Mouse (Mus musculus) liver, postnatal 0 days (tissue): Measurements from ENCODE around the gene Dad1. TPM values are rescaled to one million over a fixed set of nuclear protein-coding genes. Genes with fewer than 3 reads are reported as not detected.

ENCODE experiments used
- ATAC-seq: fragments of 200-750 bp; cut with Nextera tagmentation; 2 replicates; pipeline ENCODE4 v1.8.0; 2017; ENCODE audit warnings: mild to moderate bottlenecking, moderate library complexity
- DNase-seq: peaks from one replicate; pipeline ENCODE4 v3.0.0-alpha.2; 2016
- H3K27ac ChIP-seq: fragments of 300-500 bp; sonication (generic); 2 replicates; pipeline ENCODE4 v1.5.1; 2014; ENCODE audit warnings: antibody characterized with exemption, moderate library complexity, mild to moderate bottlenecking, low read depth
- H3K27me3 ChIP-seq: fragments of 300-500 bp; sonication (generic); 2 replicates; pipeline ENCODE4 v1.6.1; 2014; ENCODE audit warnings: low read length, control low read depth, mixed read lengths; ENCODE audit not compliant: insufficient read depth
- H3K36me3 ChIP-seq: fragments of 300-500 bp; sonication (generic); replicated peaks from 2 replicates; pipeline ENCODE4 v1.6.1; 2014; ENCODE audit warnings: mild to moderate bottlenecking, control low read depth, low read length, moderate library complexity, mixed read lengths; ENCODE audit not compliant: insufficient read depth
- H3K4me1 ChIP-seq: fragments of 300-500 bp; sonication (generic); 2 replicates; pipeline ENCODE4 v1.6.1; 2014; ENCODE audit warnings: antibody characterized with exemption, mild to moderate bottlenecking, control low read depth; ENCODE audit not compliant: insufficient read depth
- H3K4me2 ChIP-seq: fragments of 300-500 bp; sonication (generic); 2 replicates; pipeline ENCODE4 v1.6.1; 2014; ENCODE audit warnings: low read depth, mild to moderate bottlenecking, low read length, moderate library complexity, mixed read lengths
- H3K4me3 ChIP-seq: fragments of 300-500 bp; sonication (generic); 2 replicates; pipeline ENCODE4 v1.5.1; 2014; ENCODE audit warnings: low read depth, low read length
- H3K9ac ChIP-seq: fragments of 300-500 bp; sonication (generic); replicated peaks from 2 replicates; pipeline ENCODE4 v1.6.1; 2014; ENCODE audit warnings: mild to moderate bottlenecking, moderate library complexity
- H3K9me3 ChIP-seq: fragments of 300-500 bp; sonication (generic); 2 replicates; pipeline ENCODE4 v1.6.1; 2016; ENCODE audit warnings: mild to moderate bottlenecking, control low read depth, low read length, mixed read lengths
- CTCF ChIP-seq: sonication (generic); IDR thresholded peaks from 2 replicates; pipeline ENCODE4 v1.5.1; 2016; ENCODE audit warnings: antibody characterized with exemption, low read depth
- EP300 ChIP-seq: IDR thresholded peaks from 2 replicates; pipeline ENCODE4 v1.6.1; 2016; ENCODE audit warnings: antibody characterized with exemption, low read depth, mild to moderate bottlenecking
- WGBS: fragments of 180-500 bp; shearing (Covaris S2); extraction: QIAGEN DNeasy Blood & Tissue Kit; methylation state at CpG from one replicate; pipeline ENCODE4 v1.1.7; 2014; ENCODE audit not compliant: insufficient replicate concordance; 5-methylcytosine and 5-hydroxymethylcytosine counted together
- polyA plus RNA-seq: library from polyadenylated mRNA; unstranded; fragments of >200 nt; fragmentation: Nextera tagmentation; extraction: Ambion mirVana; gene quantifications from 2 replicates; pipeline ENCODE4 v1.2.1, GENCODE M21; 2015

The Dad1 gene
- polyA plus RNA-seq, 1 experiment from 2014 or later: 226 TPM

DNA sequence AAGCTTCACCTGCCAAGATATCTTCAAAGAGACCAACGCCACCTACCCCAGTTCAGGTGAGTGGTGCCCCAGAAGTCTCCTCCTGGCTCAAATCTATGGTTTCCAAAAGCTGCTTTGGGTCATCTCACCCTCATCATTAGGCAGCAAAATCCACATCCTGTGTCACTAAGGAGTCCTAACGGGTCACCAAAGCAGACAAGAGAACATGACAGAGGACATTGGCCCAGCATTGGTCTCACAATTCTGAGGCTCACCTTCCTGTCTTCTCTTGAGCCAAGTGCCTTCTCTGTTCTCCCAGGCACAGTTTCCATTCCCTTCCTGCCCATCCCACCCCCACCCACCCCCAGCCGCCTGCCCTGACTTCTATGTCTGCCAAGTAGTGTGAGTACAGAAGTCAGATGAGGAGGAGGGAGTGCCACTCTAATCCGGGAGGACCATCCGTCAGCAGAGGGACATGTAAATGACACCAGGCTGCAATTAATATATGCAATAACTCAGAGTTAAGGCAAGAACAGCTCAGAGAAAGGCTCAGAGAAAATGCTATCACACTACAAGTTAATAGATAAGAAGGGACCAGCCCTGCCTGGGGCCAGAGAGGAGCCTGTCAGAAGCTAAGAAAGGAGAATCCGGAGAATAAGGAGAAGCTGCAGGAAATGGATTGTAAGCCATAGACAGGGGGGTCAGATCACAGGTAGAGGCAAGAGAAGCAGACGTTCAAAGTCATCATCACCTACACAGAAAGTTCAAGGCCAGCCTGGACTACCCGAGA lies 33.0 kb downstream of the Dad1 start:
- TF ChIP-seq EP300 (no peak), CTCF (no peak)
- no peak for DNase-seq
- no peaks in the 10 kb centered on the region for H3K9me3 ChIP-seq
- H3K4me1 ChIP-seq: peaks cover 16% of the 10 kb centered on the region
- ATAC-seq: no peak
- H3K36me3 ChIP-seq: no peaks in the 10 kb centered on the region
- no peak overlapping the region for H3K27ac ChIP-seq
- H3K27me3 ChIP-seq: no peaks in the 10 kb centered on the region
- no peak overlapping the region for H3K4me3 ChIP-seq
- 60% methylated on average over 8 of the region's 8 CpGs for WGBS
- no peak overlapping the region for H3K9ac ChIP-seq
- H3K4me2 ChIP-seq: 0 out of 2 replicates have a peak overlapping the region, but pooled peaks have one; percentile 18

DNA sequence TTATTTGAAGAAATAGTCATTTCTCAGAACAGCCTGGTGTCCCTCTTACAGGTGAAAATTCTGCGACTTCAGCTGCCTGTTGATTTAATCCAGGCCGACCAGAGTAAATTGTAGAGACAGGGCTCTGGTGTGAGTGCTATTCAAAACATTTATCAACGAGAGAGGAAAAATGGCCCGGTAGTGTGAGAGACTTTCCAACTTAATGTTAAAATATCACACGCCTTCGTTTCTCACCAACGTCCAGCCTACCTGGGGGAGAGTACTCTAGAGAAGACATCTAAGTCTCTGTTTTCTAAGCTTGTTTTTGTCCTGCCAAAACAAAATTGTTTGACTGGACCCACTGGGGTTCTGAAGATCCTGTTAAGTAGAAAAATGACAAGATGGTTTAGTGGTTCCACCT lies 34.1 kb downstream of the Dad1 start:
- no peak overlapping the region for H3K27ac ChIP-seq
- DNase-seq: no peak
- H3K9me3 ChIP-seq: no peaks in the 10 kb centered on the region
- no peaks in the 10 kb centered on the region for H3K36me3 ChIP-seq
- H3K4me2 ChIP-seq: no peak overlapping the region
- H3K27me3 ChIP-seq: no peaks in the 10 kb centered on the region
- ATAC-seq: no peak
- no peak overlapping the region for H3K4me3 ChIP-seq
- H3K4me1 ChIP-seq: peaks cover 12% of the 10 kb centered on the region
- H3K9ac ChIP-seq: no peak overlapping the region
- TF ChIP-seq CTCF (no peak), EP300 (no peak)
- WGBS: 78% methylated on average over 7 of the region's 7 CpGs

DNA sequence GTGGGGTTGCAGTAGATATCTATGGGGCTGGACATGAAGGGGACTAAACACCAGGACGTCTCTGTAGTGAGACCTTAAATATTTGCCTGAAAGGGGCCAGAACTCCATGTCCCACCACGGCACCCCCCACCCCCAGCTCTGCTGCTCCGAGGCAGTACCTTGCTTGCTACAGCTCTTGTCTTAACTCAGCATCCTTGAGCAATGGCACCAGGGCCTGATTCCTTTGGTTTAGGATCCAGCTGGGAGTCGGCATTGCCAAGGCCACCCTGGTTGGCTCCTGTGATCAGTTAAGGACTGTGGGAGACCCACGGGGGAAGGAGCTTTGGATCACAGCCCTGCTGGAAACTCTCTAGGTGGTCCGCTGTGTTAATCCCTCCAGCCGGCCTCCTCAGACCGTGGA lies 34.6 kb downstream of the Dad1 start:
- DNase-seq: no peak
- TF ChIP-seq EP300 (no peak), CTCF (no peak)
- ATAC-seq: no peak
- 72% methylated on average over 8 of the region's 8 CpGs for WGBS
- H3K27me3 ChIP-seq: no peaks in the 10 kb centered on the region
- H3K27ac ChIP-seq: no peak overlapping the region
- no peak overlapping the region for H3K4me2 ChIP-seq
- no peak overlapping the region for H3K4me3 ChIP-seq
- peaks cover 11% of the 10 kb centered on the region for H3K4me1 ChIP-seq
- no peaks in the 10 kb centered on the region for H3K36me3 ChIP-seq
- H3K9me3 ChIP-seq: no peaks in the 10 kb centered on the region
- H3K9ac ChIP-seq: no peak overlapping the region

DNA sequence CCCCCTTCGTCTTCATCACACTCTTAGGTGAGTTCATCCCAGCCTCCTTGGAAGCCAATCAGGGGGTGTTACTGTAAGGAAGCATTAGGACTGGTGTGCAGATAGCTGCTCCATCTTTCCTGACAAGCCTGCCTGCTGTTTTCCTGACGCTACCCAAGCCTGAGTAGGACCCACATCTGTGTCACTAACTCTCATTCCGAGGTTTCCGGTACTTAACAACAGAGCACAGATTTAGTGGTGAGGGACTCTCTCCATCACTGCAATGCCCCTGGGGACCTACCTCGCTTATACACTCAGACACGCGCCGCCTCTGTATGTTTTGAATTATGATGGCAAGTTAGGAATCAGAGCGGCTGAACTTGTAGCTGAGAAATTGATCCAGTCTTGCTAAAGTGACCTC lies 35.2 kb downstream of the Dad1 start:
- Histone ChIP-seq H3K27ac (no peak overlapping the region), H3K9me3 (no peaks in the 10 kb centered on the region), H3K4me3 (no peak overlapping the region), H3K36me3 (no peaks in the 10 kb centered on the region), H3K27me3 (no peaks in the 10 kb centered on the region), H3K4me1 (peaks cover 11% of the 10 kb centered on the region), H3K9ac (no peak overlapping the region), H3K4me2 (no peak overlapping the region)
- TF ChIP-seq EP300 (no peak), CTCF (no peak)
- ATAC-seq (no peak), DNase-seq (no peak)
- WGBS: 63% methylated on average over 9 of the region's 9 CpGs

DNA sequence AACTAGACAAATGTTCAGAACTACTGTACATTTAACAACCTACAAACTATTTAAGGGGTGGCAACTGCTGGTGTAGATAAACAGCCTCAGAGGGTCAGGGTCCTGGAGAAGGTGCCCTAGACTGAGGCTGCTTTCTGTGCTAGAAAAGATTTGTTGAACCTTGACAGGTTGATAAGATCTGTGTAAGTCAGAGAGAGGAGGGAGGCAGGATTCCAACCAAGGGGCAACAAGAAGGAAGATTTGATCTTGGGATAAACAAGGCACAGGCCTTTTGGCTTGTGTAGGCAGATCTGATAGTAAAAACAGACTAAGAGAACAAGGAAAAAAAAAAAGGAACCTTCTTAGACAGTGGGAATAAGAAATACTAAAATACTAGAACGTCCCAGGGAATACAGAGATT lies 35.7 kb downstream of the Dad1 start:
- H3K36me3 ChIP-seq: no peaks in the 10 kb centered on the region
- H3K4me3 ChIP-seq: no peak overlapping the region
- H3K27ac ChIP-seq: no peak overlapping the region
- TF ChIP-seq CTCF (no peak), EP300 (no peak)
- no peak for DNase-seq
- no peaks in the 10 kb centered on the region for H3K9me3 ChIP-seq
- no peaks in the 10 kb centered on the region for H3K27me3 ChIP-seq
- H3K4me1 ChIP-seq: peaks cover 11% of the 10 kb centered on the region
- H3K4me2 ChIP-seq: no peak overlapping the region
- H3K9ac ChIP-seq: no peak overlapping the region
- no peak for ATAC-seq
- 57% methylated on average over 1 of the region's 1 CpGs for WGBS

DNA sequence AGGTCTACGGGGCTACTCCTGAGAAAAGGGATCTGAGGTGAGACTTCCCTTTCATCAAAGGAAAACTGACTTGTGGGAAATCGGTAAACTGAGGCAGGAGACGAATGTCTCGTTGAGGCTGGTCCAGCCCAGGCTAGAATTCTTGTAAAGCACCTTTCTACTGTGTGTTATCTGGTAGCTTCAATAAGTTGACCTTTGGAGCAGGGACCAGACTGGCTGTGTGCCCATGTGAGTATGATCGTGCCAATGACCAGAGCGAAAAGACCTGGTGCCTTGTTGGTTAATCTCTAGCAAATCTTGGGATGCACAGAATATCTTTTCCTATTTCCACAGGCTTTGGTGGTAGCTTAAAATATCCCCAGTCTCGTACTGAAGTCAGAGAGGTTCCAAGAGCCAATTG lies 37.8 kb downstream of the Dad1 start:
- Histone ChIP-seq H3K9ac (no peak overlapping the region), H3K4me2 (no peak overlapping the region), H3K4me1 (0 out of 2 replicates have a peak, but pooled peaks cover 4% of the 10 kb centered on the region), H3K27me3 (no peaks in the 10 kb centered on the region), H3K36me3 (no peaks in the 10 kb centered on the region), H3K27ac (no peak overlapping the region), H3K9me3 (no peaks in the 10 kb centered on the region), H3K4me3 (no peak overlapping the region)
- DNase-seq: no peak
- no peak for ATAC-seq
- WGBS: 73% methylated on average over 7 of the region's 7 CpGs
- TF ChIP-seq CTCF (no peak), EP300 (no peak)

DNA sequence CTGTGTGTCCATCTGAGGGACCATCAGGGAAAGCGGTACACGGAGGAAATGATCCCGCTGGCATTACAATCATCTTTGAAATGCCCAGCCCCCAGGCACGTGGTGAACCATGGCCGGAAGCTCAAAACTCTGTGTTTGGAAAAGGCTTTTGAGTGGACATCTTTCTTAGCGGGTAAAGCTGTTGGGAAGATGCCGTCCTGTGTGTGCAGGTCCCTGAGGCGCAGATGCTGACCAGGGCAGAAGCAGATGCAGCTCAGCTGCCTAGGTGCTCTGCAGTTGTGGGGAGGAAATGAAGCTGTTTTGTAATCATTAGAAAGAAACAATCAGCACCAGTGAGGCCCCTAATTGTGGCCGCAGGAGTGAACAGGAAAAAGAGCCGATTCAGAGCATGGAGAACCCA lies 39.0 kb downstream of the Dad1 start:
- H3K4me3 ChIP-seq: no peak overlapping the region
- peak overlapping the region; percentile 62 for H3K27ac ChIP-seq
- 55% methylated on average over 10 of the region's 10 CpGs for WGBS

More for the DNA sequence above, 39.0 kb downstream of the Dad1 start:
- no peaks in the 10 kb centered on the region for H3K27me3 ChIP-seq
- H3K4me1 ChIP-seq: 0 out of 2 replicates have a peak, but pooled peaks cover 4% of the 10 kb centered on the region
- ATAC-seq (no peak), DNase-seq (no peak)
- no peak overlapping the region for H3K4me2 ChIP-seq
- H3K9me3 ChIP-seq: no peaks in the 10 kb centered on the region
- H3K36me3 ChIP-seq: no peaks in the 10 kb centered on the region
- no peak overlapping the region for H3K9ac ChIP-seq
- TF ChIP-seq CTCF: no peak
- TF ChIP-seq EP300: no peak
